Mouse (Mus musculus) liver, embryonic 14.5 days (tissue): ENCODE measurements at regions not wholly inside any gene's neighbourhood (a gene's known extent, or its start where the extent isn't known, plus 50 kb on each side); places are given as distances from the start of the nearest gene placed in this dataset.

Experiments used
- CTCF ChIP-seq: IDR thresholded peaks from 2 replicates; pipeline ENCODE4 v1.5.1; 2016; ENCODE audit warnings: antibody characterized with exemption, low read depth, control low read depth
- EP300 ChIP-seq: IDR thresholded peaks from 2 replicates; pipeline ENCODE4 v1.6.1; 2016; ENCODE audit warnings: antibody characterized with exemption, low read depth

GRCm38 (mm10) chr4:75561792-75562191 lies 283.7 kb upstream of the Dmac1 start:
- TF ChIP-seq CTCF (no peak), EP300 (no peak)
